Mouse (Mus musculus) hindbrain, embryonic 13.5 days (tissue): ENCODE measurements at regions not wholly inside any gene's neighbourhood (a gene's known extent, or its start where the extent isn't known, plus 50 kb on each side); places are given as distances from the start of the nearest gene placed in this dataset.

Source experiments
- ATAC-seq: fragments of 200-750 bp; cut with Nextera tagmentation; 2 replicates; pipeline ENCODE4 v1.8.0; 2017; ENCODE audit warnings: moderate TSS enrichment; ENCODE audit not compliant: low FRiP score
- H3K27ac ChIP-seq: fragments of 300-500 bp; sonication (generic); 2 replicates; pipeline ENCODE4 v1.5.1; 2015; ENCODE audit warnings: inconsistent platforms, mild to moderate bottlenecking, moderate library complexity
- H3K27me3 ChIP-seq: fragments of 300-500 bp; sonication (generic); 2 replicates; pipeline ENCODE4 v1.6.1; 2015; ENCODE audit warnings: mild to moderate bottlenecking, inconsistent platforms
- H3K36me3 ChIP-seq: fragments of 300-500 bp; sonication (generic); 2 replicates; pipeline ENCODE4 v1.6.1; 2015; ENCODE audit warnings: mild to moderate bottlenecking, inconsistent platforms
- H3K4me1 ChIP-seq: fragments of 300-500 bp; sonication (generic); replicated peaks from 2 replicates; pipeline ENCODE4 v1.6.1; 2015; ENCODE audit warnings: inconsistent platforms
- H3K4me2 ChIP-seq: fragments of 300-500 bp; sonication (generic); 2 replicates; pipeline ENCODE4 v1.6.1; 2015; ENCODE audit warnings: inconsistent platforms, mild to moderate bottlenecking, moderate library complexity
- H3K4me3 ChIP-seq: fragments of 300-500 bp; sonication (generic); 2 replicates; pipeline ENCODE4 v1.5.1; 2015; ENCODE audit warnings: mild to moderate bottlenecking, inconsistent platforms
- H3K9ac ChIP-seq: fragments of 300-500 bp; sonication (generic); 2 replicates; pipeline ENCODE4 v1.6.1; 2015; ENCODE audit warnings: mild to moderate bottlenecking, inconsistent platforms
- H3K9me3 ChIP-seq: fragments of 300-500 bp; sonication (generic); 2 replicates; pipeline ENCODE4 v1.6.1; 2016; ENCODE audit warnings: inconsistent platforms
- WGBS: fragments of 180-500 bp; shearing (Covaris S2); methylation state at CpG from one replicate; pipeline ENCODE4 v1.1.7; 2015; 5-methylcytosine and 5-hydroxymethylcytosine counted together

DNA sequence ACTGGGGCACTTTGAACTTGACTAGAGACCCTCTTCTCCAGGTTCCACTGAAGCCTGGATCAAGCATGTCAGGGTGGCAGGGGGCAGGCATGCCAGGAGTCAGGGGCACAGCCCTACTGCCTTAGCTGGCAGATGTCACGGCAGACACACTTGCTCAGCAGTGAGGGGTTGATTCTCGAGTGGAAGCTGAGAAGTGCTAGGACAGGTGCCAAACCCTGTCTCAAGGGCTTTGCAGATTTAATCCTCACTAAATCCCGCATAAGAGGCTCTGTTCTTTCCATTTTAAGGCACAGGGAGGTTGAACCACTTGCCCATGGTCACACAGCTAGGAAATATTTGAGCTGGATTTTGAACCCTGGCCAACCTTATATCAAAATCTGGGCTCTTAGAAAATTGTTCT, 223.5 kb upstream of the Mvb12b start:
- Histone ChIP-seq H3K36me3 (no peaks in the 10 kb centered on the region), H3K4me3 (no peak overlapping the region), H3K9me3 (no peaks in the 10 kb centered on the region), H3K9ac (no peak overlapping the region), H3K27ac (no peak overlapping the region), H3K4me1 (peaks cover 27% of the 10 kb centered on the region), H3K27me3 (no peaks in the 10 kb centered on the region), H3K4me2 (no peak overlapping the region)
- no peak for ATAC-seq
- WGBS: 61% methylated on average over 3 of the region's 3 CpGs

DNA sequence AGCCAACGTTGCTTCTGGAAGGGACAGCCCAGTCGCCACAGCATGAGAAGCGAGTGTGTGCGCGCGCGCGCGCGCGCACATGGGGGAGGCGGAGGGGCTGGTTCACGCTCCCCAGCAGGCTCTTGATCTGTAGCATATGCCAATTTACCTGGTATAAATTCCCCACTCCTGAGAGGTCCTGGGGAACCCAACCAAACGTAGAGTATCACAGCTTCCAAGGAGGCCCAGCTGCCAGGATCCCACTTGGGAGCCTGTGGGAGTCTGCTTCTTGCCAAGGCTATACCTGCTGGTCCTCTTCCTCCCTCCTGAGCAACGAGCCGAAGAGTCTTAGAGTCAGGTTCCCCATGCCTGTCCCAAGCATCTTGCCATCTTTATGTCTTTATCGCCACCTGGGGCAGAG, 222.8 kb upstream of the Mvb12b start:
- Histone ChIP-seq H3K4me3 (no peak overlapping the region), H3K9ac (no peak overlapping the region), H3K27ac (no peak overlapping the region), H3K27me3 (no peaks in the 10 kb centered on the region), H3K4me1 (peaks cover 35% of the 10 kb centered on the region), H3K9me3 (no peaks in the 10 kb centered on the region), H3K36me3 (no peaks in the 10 kb centered on the region), H3K4me2 (no peak overlapping the region)
- ATAC-seq: no peak
- WGBS: 88% methylated on average over 17 of the region's 17 CpGs

DNA sequence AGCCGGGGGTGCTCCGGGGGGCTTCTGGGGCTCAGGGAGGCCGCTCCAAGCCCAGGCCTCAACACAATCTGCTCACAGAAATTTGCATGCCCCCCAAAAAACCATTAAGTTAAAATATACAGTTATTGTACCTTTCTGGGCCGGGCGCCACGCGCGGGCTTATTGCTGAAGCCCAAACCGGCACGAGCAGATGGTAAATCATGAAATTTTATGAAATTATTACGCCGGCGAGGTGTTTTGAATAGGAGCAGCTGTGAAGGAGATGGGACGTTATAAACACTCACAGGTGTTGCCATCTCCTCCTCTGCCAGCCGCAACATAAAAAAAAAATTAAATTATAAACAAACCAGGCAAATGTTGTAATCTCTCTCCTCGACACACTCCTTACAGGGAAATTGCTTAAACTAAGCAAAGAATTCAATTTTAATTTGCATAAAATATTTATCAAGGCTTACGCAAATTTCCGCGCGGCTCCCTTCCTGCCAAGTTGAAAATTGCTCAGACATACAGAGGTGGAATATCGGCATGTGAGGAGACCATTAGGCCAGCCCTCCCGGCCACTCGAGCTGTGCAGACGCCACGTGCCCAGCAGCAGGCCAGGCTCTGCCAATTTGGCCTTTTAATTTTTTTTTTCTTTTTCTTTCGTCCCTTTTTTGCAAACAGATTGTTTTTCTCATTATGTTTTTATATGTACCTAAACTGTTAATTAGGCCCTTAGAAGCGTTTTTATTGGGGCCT, 220.0 kb upstream of the Mvb12b start:
- Histone ChIP-seq H3K9ac (peak overlapping the region; percentile 60), H3K4me3 (no peak overlapping the region), H3K4me2 (peak overlapping the region; percentile 42), H3K27ac (peak overlapping the region; percentile 92), H3K36me3 (no peaks in the 10 kb centered on the region), H3K4me1 (peaks cover 41% of the 10 kb centered on the region), H3K27me3 (no peaks in the 10 kb centered on the region), H3K9me3 (no peaks in the 10 kb centered on the region)
- peak; percentile 14; the same call in 1 of the 2 replicates for ATAC-seq
- 40% methylated on average over 27 of the region's 27 CpGs for WGBS

DNA sequence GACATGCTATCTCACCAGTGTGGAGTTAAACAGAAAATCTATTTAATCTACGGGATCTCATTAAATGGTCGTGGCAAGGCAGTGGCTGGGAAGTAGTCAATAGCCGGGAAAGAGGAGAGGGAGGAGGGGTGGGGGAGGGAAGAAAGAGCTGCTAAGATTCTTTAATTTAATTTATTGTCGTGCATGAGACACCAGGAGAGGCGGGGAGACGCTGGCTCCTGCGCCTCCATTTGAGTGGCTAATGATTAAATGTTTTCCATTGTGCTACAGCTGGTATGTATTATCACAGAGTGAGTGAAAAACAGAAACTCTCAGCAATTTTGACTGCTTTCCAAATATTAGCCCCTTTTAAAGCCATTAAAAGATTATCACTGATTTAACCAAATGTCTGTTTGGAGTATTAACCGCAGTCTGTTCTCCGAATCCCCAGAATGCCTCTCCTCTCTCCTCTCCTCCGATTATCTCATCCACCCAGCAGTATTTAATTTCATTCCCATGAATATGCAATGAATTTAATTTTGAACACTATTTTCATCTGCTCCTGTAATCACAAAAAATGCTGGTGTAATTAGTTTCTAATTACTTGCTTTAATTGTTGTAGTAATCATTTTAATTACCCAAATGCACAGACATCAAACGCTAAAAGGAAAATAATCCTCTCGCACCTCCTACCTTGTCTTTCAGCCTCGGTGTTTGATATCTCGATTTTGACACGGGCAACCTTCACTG, 219.3 kb upstream of the Mvb12b start:
- Histone ChIP-seq H3K4me1 (peaks cover 41% of the 10 kb centered on the region), H3K36me3 (no peaks in the 10 kb centered on the region), H3K9ac (peak overlapping the region; percentile 60), H3K4me2 (peak overlapping the region; percentile 42), H3K4me3 (peak overlapping the region; percentile 2; the same call in 1 of the 2 replicates), H3K27me3 (no peaks in the 10 kb centered on the region), H3K9me3 (no peaks in the 10 kb centered on the region), H3K27ac (peak overlapping the region; percentile 92)
- peak; percentile 59 for ATAC-seq
- 14% methylated on average over 15 of the region's 15 CpGs for WGBS

DNA sequence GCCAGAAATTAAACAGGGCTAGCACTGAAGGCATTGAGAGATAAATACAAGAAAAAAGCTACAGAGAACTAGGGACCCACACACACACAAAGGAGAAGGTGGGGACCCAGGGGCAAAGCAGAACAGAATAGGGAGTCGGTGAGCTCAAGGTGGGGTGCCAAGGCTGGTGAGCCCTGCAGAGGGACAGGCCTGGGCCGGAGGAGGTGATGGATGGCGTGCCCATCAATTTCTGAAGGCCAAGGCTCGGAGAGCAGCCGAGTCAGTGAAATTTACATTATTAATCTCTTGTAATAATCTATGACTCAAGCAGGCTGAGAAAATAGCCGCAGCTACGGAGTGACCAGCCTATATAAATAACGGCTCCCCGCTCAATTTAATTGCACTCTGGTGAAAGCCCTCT, 218.5 kb upstream of the Mvb12b start:
- peak; percentile 6; the same call in 1 of the 2 replicates for ATAC-seq
- no peaks in the 10 kb centered on the region for H3K9me3 ChIP-seq
- peak overlapping the region; percentile 44 for H3K9ac ChIP-seq
- H3K4me1 ChIP-seq: peaks cover 41% of the 10 kb centered on the region
- H3K36me3 ChIP-seq: no peaks in the 10 kb centered on the region
- peak overlapping the region; percentile 42 for H3K4me2 ChIP-seq
- H3K27me3 ChIP-seq: no peaks in the 10 kb centered on the region
- H3K27ac ChIP-seq: peak overlapping the region; percentile 92
- peak overlapping the region; percentile 2; the same call in 1 of the 2 replicates for H3K4me3 ChIP-seq
- 23% methylated on average over 9 of the region's 9 CpGs for WGBS

DNA sequence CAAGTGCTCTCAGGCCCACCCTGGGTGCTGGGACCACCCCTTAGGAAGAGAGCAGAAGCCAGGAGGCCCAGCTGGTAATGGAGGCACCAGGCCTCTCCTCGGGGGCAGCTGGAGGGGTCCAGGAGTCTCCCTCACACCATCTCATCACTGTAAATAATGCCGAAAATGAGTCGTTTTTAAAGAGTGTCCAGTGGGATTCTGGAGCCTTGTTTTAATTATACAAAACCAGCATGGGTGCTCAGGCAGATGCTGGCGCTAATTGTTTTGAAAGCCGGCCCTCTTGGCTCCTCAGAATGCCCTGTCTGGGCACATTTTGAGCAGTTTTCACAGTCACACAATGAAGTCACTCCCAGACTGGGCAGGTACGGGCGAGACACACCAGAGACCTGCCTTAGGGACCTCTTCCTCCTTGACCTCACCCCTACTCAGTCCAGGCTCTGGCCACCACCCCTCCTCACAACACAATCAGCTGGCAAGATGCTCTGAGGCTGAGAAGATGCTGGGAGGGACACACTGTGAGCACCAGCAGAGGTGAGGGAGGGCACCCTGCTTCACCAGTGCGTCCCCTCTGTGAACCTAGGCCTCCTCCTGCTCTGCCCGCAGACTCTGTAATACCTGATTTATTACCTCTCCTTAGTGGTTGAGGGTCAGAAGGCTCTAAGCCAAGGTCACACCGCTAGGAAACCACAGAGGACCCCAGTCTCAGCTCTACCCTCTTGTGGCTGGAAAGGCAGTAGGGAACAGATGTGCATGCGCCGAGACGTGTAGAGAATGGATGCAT, 217.7 kb upstream of the Mvb12b start:
- peak overlapping the region; percentile 44 for H3K9ac ChIP-seq
- H3K27me3 ChIP-seq: no peaks in the 10 kb centered on the region
- peak overlapping the region; percentile 42 for H3K4me2 ChIP-seq
- H3K27ac ChIP-seq: peak overlapping the region; percentile 92
- H3K4me1 ChIP-seq: peaks cover 38% of the 10 kb centered on the region
- 31% methylated on average over 13 of the region's 13 CpGs for WGBS
- H3K4me3 ChIP-seq: no peak overlapping the region
- H3K36me3 ChIP-seq: no peaks in the 10 kb centered on the region
- no peaks in the 10 kb centered on the region for H3K9me3 ChIP-seq
- no peak for ATAC-seq

DNA sequence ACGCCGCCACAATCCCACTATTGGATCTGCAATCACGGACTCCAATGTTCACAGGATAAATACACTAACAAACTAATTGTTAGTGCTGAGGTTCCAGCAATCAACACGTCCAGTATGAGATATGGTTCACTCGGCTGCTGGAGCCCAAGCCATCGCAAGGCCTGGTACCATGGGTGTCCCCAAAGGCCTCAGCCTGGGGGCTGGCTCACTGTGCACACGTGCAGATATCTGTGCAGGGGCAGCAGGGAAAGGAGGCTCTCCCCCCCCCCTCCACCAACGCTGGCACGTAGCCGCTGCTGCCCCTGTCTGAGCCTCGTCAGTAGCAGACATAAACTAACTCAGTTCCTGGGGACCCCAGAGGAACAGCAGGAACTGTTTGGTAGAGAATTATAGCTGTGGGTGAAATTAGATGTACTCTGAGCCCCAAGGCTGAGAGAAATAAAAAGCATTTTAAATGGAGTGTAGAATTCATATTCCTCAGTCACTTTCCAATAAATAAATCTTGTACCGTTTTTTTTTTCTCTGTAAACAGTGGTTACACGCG, 210.3 kb upstream of the Mvb12b start:
- Histone ChIP-seq H3K4me3 (no peak overlapping the region), H3K4me2 (no peak overlapping the region), H3K9me3 (no peaks in the 10 kb centered on the region), H3K9ac (no peak overlapping the region), H3K27ac (peak overlapping the region; percentile 70), H3K36me3 (no peaks in the 10 kb centered on the region), H3K4me1 (peaks cover 15% of the 10 kb centered on the region), H3K27me3 (no peaks in the 10 kb centered on the region)
- WGBS: 52% methylated on average over 14 of the region's 14 CpGs
- no peak for ATAC-seq

DNA sequence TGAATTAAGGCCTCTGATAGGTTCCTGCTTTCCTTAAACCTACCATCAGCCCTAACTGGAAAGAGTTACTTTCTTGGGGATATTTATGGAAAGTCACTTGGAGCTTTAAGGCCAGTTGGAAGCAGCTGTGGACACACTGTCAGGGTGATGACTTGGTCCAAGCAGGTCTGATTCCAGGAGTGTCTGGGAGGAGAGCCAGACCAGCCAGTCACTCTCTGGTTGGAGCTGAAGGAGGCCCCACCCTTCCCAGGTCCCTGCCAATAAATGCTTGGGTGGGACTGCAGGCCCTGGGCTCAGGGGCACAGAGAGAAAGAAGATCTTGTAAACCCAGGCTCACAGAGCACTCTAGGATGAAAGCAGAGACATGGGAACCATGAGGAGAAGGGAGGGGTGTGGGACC, 208.8 kb upstream of the Mvb12b start:
- no peaks in the 10 kb centered on the region for H3K27me3 ChIP-seq
- H3K4me3 ChIP-seq: no peak overlapping the region
- no peaks in the 10 kb centered on the region for H3K36me3 ChIP-seq
- ATAC-seq: no peak
- peaks cover 27% of the 10 kb centered on the region for H3K4me1 ChIP-seq
- H3K9ac ChIP-seq: no peak overlapping the region
- H3K4me2 ChIP-seq: no peak overlapping the region
- H3K27ac ChIP-seq: no peak overlapping the region; the same call in 1 of the 2 replicates
- no peaks in the 10 kb centered on the region for H3K9me3 ChIP-seq

DNA sequence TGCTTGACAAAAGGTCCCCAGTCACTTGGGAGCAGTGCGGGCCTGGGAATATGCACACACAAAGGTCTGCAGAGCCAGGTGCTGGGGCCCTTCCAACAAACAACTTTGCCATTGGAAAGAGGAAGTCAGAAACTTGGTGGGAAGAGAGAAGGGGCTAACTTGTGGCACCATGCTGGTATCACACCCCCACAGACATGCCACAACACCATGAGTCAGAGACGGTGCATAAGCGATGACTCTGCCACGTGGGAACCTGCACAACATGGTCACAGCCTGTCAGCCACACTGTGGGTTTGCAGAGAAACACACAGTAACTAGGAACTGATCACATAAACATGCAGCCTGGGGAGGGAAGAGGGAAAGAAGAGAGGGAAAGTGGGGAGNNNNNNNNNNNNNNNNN, 201.1 kb upstream of the Mvb12b start:
- Histone ChIP-seq H3K9me3 (no peaks in the 10 kb centered on the region), H3K27ac (peak overlapping the region; percentile 19), H3K4me1 (peaks cover 50% of the 10 kb centered on the region), H3K27me3 (no peaks in the 10 kb centered on the region), H3K4me2 (no peak overlapping the region), H3K36me3 (no peaks in the 10 kb centered on the region), H3K9ac (no peak overlapping the region), H3K4me3 (no peak overlapping the region)
- WGBS: 54% methylated on average over 4 of the region's 4 CpGs
- ATAC-seq: no peak

DNA sequence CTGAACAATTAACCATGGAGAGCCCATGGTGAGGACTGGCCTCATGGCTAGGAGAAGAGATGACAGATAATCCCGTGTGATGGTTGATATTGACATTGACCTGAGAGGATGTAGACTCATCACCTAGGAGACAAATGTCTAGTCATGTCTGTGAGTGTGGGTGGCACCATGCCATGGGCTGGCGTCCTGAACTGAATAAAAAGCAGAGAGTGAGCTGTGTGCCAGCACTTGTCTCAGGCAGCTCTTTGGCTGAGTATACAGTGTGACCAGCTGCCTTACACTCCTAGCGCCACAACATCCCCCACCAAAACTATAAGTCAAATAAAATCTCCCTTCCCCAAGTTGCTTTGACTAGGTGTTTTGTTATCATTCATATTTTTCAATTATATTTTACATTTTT, 198.4 kb upstream of the Mvb12b start:
- no peaks in the 10 kb centered on the region for H3K27me3 ChIP-seq
- no peak overlapping the region for H3K4me3 ChIP-seq
- WGBS: 64% methylated on average over 3 of the region's 3 CpGs
- H3K9ac ChIP-seq: no peak overlapping the region
- ATAC-seq: 0 out of 2 replicates have a peak, but pooled peaks have one; percentile 33
- no peak overlapping the region for H3K4me2 ChIP-seq
- peaks cover 40% of the 10 kb centered on the region for H3K4me1 ChIP-seq
- 0 out of 2 replicates have a peak, but pooled peaks cover 5% of the 10 kb centered on the region for H3K36me3 ChIP-seq
- 0 out of 2 replicates have a peak overlapping the region, but pooled peaks have one; percentile 48 for H3K27ac ChIP-seq
- H3K9me3 ChIP-seq: peaks cover 5% of the 10 kb centered on the region; the same call in 1 of the 2 replicates

DNA sequence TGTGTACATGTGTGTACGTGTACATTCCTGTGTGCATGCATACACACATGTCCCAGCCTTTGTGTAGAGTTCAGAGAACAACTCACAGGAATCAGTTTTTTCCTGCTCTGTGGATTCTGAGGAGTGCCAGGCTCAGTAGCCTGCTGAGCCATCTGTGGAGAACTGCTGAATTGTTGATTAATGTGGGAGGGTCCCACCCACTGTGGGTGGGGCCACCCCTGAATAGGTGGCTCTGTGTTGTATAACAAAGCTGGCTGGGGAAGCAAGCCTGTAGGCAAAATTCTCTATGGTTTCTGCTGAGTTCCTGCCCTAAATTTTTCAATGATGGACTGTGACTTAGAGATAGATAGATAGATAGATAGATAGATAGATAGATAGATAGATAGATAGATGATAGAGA, 196.8 kb upstream of the Mvb12b start:
- H3K9ac ChIP-seq: no peak overlapping the region
- no peak overlapping the region for H3K4me3 ChIP-seq
- H3K27ac ChIP-seq: peak overlapping the region; percentile 31
- H3K4me1 ChIP-seq: peaks cover 48% of the 10 kb centered on the region
- 0 out of 2 replicates have a peak, but pooled peaks have one; percentile 41 for ATAC-seq
- H3K4me2 ChIP-seq: no peak overlapping the region
- no peaks in the 10 kb centered on the region for H3K27me3 ChIP-seq
- 54% methylated on average over 1 of the region's 1 CpGs for WGBS
- 0 out of 2 replicates have a peak, but pooled peaks cover 5% of the 10 kb centered on the region for H3K36me3 ChIP-seq
- H3K9me3 ChIP-seq: peaks cover 5% of the 10 kb centered on the region; the same call in 1 of the 2 replicates

DNA sequence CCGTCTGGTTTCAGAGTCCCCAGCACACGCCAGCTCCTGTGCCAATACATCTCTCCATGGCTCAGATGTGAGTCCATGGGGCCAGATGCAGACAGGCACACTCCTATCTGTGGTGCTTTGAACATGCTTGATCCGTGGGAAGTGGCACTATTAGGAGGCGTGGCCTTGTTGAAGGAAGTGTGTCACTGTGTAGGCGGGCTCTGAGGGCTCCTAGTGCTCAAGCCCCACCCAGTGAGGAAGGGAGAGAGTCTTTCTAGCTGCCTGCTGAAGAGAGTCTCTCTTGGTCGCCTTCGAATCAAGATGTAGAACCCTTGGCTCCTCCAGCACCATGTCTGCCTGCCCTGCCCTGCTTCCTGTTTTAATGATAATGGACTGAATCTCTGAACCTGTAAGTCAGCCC, 194.7 kb upstream of the Mvb12b start:
- WGBS: 88% methylated on average over 7 of the region's 7 CpGs
- Histone ChIP-seq H3K27me3 (no peaks in the 10 kb centered on the region), H3K4me3 (no peak overlapping the region), H3K4me1 (peaks cover 58% of the 10 kb centered on the region), H3K36me3 (0 out of 2 replicates have a peak, but pooled peaks cover 5% of the 10 kb centered on the region), H3K9me3 (peaks cover 5% of the 10 kb centered on the region; the same call in 1 of the 2 replicates), H3K27ac (no peak overlapping the region), H3K9ac (no peak overlapping the region), H3K4me2 (no peak overlapping the region)
- no peak for ATAC-seq
